ENCODE assay signal across 20 mouse cellular contexts in genomic region chr7:73481094-73481493, GRCm38 (mm10).
A peak's percentile ranks its signal among the peaks of the same experiment; 100 is the strongest.
DNase-seq lines count a peak whose midpoint lies in the region; ATAC-seq and TF ChIP-seq lines count a peak whose summit lies in the region.
"Had no signal": no experiment of that assay in that cellular context is flagged by ENCODE, and none has a peak within 500 bp of the region (broad histone marks: within the 10 kb centered on the region; RNA-seq: fewer than 3 reads in every experiment).

No protein-coding gene starts in this region.

- H3K9ac ChIP-seq in embryonic facial prominence, embryonic 14.5 days (ENCODE audit: low read depth, low read length): no peak overlapping the region
- H3K9ac ChIP-seq in intestine, postnatal 0 days (ENCODE audit: low read depth, low read length): no peak overlapping the region
- no peak overlapping the region for H3K9ac ChIP-seq in intestine, embryonic 15.5 days
- H3K9ac ChIP-seq: embryonic facial prominence, embryonic 13.5 days; forebrain, embryonic 13.5 days; forebrain, postnatal 0 days had no signal

- H3K27me3 ChIP-seq in embryonic facial prominence, embryonic 14.5 days (replicated peaks; ENCODE audit: control insufficient read depth, insufficient read depth, low read length): no peaks in the 10 kb centered on the region
- no peaks in the 10 kb centered on the region for H3K27me3 ChIP-seq in embryonic facial prominence, embryonic 10.5 days (replicated peaks; ENCODE audit: low read depth, poor library complexity, severe bottlenecking)
- H3K27me3 ChIP-seq in intestine, postnatal 0 days (replicated peaks; ENCODE audit: control insufficient read depth, insufficient read depth, low read length): no peaks in the 10 kb centered on the region
- no peaks in the 10 kb centered on the region for H3K27me3 ChIP-seq in intestine, embryonic 15.5 days (replicated peaks)
- no peaks in the 10 kb centered on the region for H3K27me3 ChIP-seq in limb, embryonic 10.5 days (ENCODE audit: low read depth, poor library complexity, severe bottlenecking)
- H3K27me3 ChIP-seq: embryonic facial prominence, embryonic 13.5 days; forebrain, embryonic 13.5 days had no signal

- TF ChIP-seq CTCF in intestine, postnatal 0 days (IDR thresholded peaks at IDR 0.05; ENCODE audit: low read depth): no peak

- no peak overlapping the region for H3K27ac ChIP-seq in embryonic facial prominence, embryonic 14.5 days (replicated peaks; ENCODE audit: low read depth, low read length)
- no peak overlapping the region for H3K27ac ChIP-seq in embryonic facial prominence, embryonic 10.5 days (replicated peaks)
- peak overlapping the region; percentile 46; the same call in 1 of the 2 replicates for H3K27ac ChIP-seq in intestine, postnatal 0 days (ENCODE audit: low read depth, low read length)
- H3K27ac ChIP-seq in intestine, embryonic 15.5 days: no peak overlapping the region
- H3K27ac ChIP-seq in limb, embryonic 10.5 days: no peak overlapping the region
- H3K27ac ChIP-seq: embryonic facial prominence, embryonic 13.5 days; forebrain, embryonic 13.5 days had no signal

- no peak for ATAC-seq in embryonic facial prominence, embryonic 14.5 days (ENCODE audit: low read depth)
- no peak for ATAC-seq in intestine, postnatal 0 days
- no peak for ATAC-seq in intestine, embryonic 15.5 days
- ATAC-seq: forebrain, embryonic 13.5 days; forebrain, postnatal 0 days; hindbrain, embryonic 16.5 days; intestine, embryonic 16.5 days had no signal

- DNase-seq in embryonic facial prominence, embryonic 14.5 days (ENCODE audit: low spot score): peak; percentile 31
- DNase-seq in embryonic facial prominence, embryonic 10.5 days (ENCODE audit: low spot score): no peak
- peak; percentile 47 for DNase-seq in induced T-regulatory cell, adult 2 months (ENCODE audit: low read depth)
- DNase-seq in limb, embryonic 10.5 days (ENCODE audit: low spot score): no peak
- no peak for DNase-seq in frontal cortex, postnatal 10 days (ENCODE audit: low spot score in 2 of 2)
- DNase-seq: adrenal gland, postnatal 14 days; B cell, adult 2 months; cerebellum, adult 11-12 months; cerebellum, adult 9-10 months; cerebellum, postnatal 25 days; forebrain, postnatal 0 days; gastrocnemius, postnatal 36 days; heart, adult 18-20 months had no signal

- no peaks in the 10 kb centered on the region for H3K4me1 ChIP-seq in embryonic facial prominence, embryonic 14.5 days (ENCODE audit: control insufficient read depth, insufficient read depth, low read length)
- H3K4me1 ChIP-seq in embryonic facial prominence, embryonic 10.5 days: no peaks in the 10 kb centered on the region
- H3K4me1 ChIP-seq in intestine, postnatal 0 days (replicated peaks; ENCODE audit: control insufficient read depth, insufficient read depth, low read length): no peaks in the 10 kb centered on the region
- no peaks in the 10 kb centered on the region for H3K4me1 ChIP-seq in intestine, embryonic 15.5 days (replicated peaks)
- H3K4me1 ChIP-seq in limb, embryonic 10.5 days: no peaks in the 10 kb centered on the region
- H3K4me1 ChIP-seq: embryonic facial prominence, embryonic 13.5 days; forebrain, embryonic 13.5 days had no signal

- H3K36me3 ChIP-seq in embryonic facial prominence, embryonic 14.5 days (ENCODE audit: control insufficient read depth, insufficient read depth, low read length): peaks cover 94% of the 10 kb centered on the region
- peaks cover 99% of the 10 kb centered on the region for H3K36me3 ChIP-seq in embryonic facial prominence, embryonic 10.5 days (replicated peaks)
- peaks cover 76% of the 10 kb centered on the region for H3K36me3 ChIP-seq in intestine, postnatal 0 days (ENCODE audit: control insufficient read depth, insufficient read depth)
- peaks cover 47% of the 10 kb centered on the region for H3K36me3 ChIP-seq in intestine, embryonic 15.5 days
- peaks cover 96% of the 10 kb centered on the region for H3K36me3 ChIP-seq in limb, embryonic 10.5 days

- H3K4me3 ChIP-seq in embryonic facial prominence, embryonic 14.5 days (ENCODE audit: low read depth, low read length): no peak overlapping the region
- H3K4me3 ChIP-seq in embryonic facial prominence, embryonic 10.5 days: no peak overlapping the region
- H3K4me3 ChIP-seq in intestine, postnatal 0 days (ENCODE audit: low read depth, low read length): no peak overlapping the region
- no peak overlapping the region for H3K4me3 ChIP-seq in intestine, embryonic 15.5 days (replicated peaks)
- H3K4me3 ChIP-seq in limb, embryonic 10.5 days: no peak overlapping the region
- H3K4me3 ChIP-seq: embryonic facial prominence, embryonic 13.5 days; forebrain, embryonic 13.5 days had no signal

- no peaks in the 10 kb centered on the region for H3K9me3 ChIP-seq in embryonic facial prominence, embryonic 14.5 days (ENCODE audit: control insufficient read depth, low read length)
- no peaks in the 10 kb centered on the region for H3K9me3 ChIP-seq in embryonic facial prominence, embryonic 10.5 days
- H3K9me3 ChIP-seq in intestine, postnatal 0 days (ENCODE audit: control insufficient read depth): no peaks in the 10 kb centered on the region
- H3K9me3 ChIP-seq in intestine, embryonic 15.5 days: no peaks in the 10 kb centered on the region
- no peaks in the 10 kb centered on the region for H3K9me3 ChIP-seq in limb, embryonic 10.5 days (replicated peaks)
- H3K9me3 ChIP-seq: embryonic facial prominence, embryonic 13.5 days; forebrain, embryonic 13.5 days had no signal

- 80% methylated on average over 6 of the region's 6 CpGs for WGBS in embryonic facial prominence, embryonic 14.5 days
- 91% methylated on average over 6 of the region's 6 CpGs for WGBS in embryonic facial prominence, embryonic 10.5 days
- WGBS in intestine, postnatal 0 days: 70% methylated on average over 6 of the region's 6 CpGs
- WGBS in intestine, embryonic 15.5 days: 65% methylated on average over 6 of the region's 6 CpGs
- 91% methylated on average over 6 of the region's 6 CpGs for WGBS in limb, embryonic 10.5 days

- H3K4me2 ChIP-seq in embryonic facial prominence, embryonic 14.5 days (ENCODE audit: low read depth, low read length): no peak overlapping the region
- H3K4me2 ChIP-seq in intestine, postnatal 0 days (replicated peaks; ENCODE audit: low read depth): no peak overlapping the region
- H3K4me2 ChIP-seq in intestine, embryonic 15.5 days (replicated peaks): no peak overlapping the region
- H3K4me2 ChIP-seq: embryonic facial prominence, embryonic 13.5 days; forebrain, embryonic 13.5 days; heart, embryonic 11.5 days had no signal

Comparison
In these comparisons a context has a peak if more than half of its experiments do, and no peak if none do; other contexts are left out.
1. DNase-seq: peak in embryonic facial prominence, embryonic 14.5 days (single experiment) and induced T-regulatory cell, adult 2 months (single experiment); none in embryonic facial prominence, embryonic 10.5 days (single experiment), limb, embryonic 10.5 days (single experiment) and frontal cortex, postnatal 10 days (0 of 2).